Mouse (Mus musculus) frontal cortex, postnatal 10 days (tissue): ENCODE data around the gene Vav2.
A peak's percentile ranks its signal among the peaks of the same experiment; 100 is the strongest.

ENCODE experiments used
- DNase-seq, 2 experiments: peaks; one replicate each; pipeline ENCODE4 v3.0.0; 2022; ENCODE audit warnings: low spot score in 2 of 2, mixed read lengths in 1 of 2

The Vav2 gene

DNA sequence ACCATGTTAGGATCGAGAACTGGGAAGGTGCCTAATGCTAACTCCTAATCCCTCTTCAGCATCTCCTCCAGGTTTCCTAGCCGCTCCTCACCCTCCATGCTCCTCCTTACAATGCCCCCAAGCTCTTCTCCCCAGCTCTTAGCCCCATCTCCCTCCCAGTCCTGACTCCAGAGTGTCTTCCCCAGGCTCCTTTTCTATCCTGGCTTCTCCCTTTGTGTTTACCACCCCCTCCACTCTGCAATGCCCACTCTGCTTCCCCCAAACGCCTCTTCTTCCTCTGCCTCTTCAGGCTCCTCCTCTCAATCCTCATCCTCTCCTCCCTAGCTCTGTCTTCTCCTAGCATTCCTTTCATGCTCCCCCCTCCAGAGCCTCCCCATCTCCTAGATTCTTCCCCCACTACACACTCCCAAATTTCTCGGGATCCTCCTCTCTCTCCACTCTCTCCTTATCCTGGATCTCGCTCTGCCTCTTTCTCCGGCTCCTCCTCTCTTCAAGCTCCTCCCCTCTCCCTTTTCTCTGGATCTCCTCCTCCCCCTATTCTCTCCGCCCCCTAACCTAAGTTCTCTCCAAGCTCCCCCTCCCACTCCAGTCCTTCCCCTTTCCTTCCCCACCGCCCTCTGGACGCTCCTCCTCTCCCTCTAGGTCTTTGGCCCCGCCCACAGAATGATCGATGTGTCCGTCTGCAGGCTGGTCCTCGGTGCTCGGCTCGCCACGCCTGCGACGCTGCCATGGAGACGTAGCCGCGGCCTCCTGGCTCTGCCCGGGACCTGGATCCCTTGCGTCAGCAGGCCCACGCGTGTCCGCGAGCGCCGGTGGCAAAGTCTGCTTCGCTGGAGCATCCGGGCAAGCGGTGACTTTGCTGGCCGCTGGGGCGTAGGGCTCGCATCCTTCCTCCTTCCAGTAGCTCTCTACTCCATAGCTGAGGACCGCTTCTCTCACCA lies 15.2 kb upstream of the Vav2 start, which contains the start of gene Brd3os:
Gene Brd3os, plus strand, starts transcription at position 558 of the 941 bp plus-strand sequence.
- DNase-seq: peak; percentile 94 to 95

GRCm38 (mm10) chr2:27438281-27438680 lies 11.4 kb upstream of the Vav2 start:
- DNase-seq: no peak

DNA sequence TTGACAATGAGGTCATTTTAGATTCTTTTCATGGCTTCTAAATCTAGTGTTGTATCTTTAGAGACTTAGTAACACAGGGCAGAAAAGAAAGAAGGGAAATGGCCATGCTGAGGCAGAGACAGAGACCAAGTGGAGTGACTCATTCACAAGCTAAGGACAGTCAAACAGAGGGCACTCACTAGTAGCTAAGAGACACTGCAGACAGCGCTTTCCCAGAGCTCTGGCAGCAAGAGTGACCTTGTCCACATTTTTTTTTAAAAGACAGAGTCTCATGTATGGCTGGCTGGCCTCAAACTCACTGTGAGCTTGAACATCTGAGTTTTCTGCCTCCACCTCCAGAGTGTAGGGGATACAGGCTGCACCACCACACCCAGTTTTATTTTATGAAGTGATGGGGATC lies 11.0 kb upstream of the Vav2 start:
- no peak for DNase-seq

DNA sequence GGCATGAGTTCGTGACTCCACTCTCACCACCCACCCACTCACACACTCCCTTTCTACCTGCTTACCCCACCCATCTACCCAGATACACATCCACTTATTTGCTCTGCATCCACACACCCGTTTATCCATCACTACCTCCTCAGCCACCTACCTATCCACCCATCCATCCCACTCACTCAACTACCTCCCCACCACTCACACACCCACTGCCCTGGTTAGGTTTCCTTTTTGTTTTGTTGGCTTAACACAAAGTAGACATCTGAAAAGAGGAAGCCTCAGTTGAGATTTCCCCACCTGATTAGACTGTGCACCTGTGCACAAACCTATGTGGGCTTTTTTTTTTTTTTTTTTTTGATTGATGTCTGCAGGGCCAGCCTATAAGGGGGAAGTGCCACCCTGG lies 5.8 kb upstream of the Vav2 start:
- DNase-seq: no peak

- DNase-seq: peak; percentile 51 to 55
These were observed 3.8 kb upstream of the Vav2 start for GRCm38 (mm10) chr2:27430621-27431020.

DNA sequence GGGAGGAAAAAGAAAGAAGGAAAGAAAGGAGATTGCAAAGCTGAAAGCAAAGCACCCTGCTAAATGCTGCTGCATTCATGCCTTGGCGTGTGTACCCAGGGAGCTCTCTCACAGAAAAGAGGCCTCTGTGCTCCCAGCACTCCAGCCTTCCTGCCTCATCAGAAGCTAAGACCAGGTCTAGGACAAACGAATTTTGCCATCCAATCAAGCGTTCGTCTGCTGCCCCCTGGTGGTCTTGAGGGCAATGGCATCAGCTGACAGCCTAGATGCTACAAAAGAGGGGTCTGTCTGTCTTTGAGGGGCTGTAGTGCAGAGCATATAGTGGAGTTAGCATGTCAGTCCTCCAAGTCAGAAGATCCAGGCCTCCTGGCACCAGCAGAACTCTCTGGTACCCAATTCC lies 1.2 kb upstream of the Vav2 start:
- DNase-seq: peak; percentile 71 to 83

DNA sequence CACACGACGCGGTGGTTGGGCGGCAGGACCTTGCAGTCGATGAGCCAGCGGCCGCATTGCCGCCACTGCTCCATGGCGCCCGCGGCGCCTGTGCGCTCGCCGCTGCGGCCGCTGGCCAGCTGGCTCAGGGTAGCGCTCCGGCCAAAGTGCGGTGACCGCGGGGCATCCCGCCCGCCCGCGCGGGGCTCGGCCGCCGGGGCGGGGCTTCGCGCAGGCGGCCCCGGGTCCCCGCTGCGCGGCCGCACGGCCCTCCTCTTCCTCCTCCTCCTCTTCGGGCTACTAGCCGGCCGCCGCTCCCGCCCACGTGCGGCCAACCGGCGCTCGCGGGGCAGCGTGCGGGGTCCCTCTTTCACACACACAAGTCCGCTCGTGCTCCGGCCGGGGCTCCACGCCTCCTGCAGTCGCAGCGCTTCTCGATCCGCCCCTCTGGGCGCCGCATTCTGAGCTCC lies 403 bp downstream of the Vav2 start:
- DNase-seq: peak in 1 of 2 experiments; percentile 37

DNA sequence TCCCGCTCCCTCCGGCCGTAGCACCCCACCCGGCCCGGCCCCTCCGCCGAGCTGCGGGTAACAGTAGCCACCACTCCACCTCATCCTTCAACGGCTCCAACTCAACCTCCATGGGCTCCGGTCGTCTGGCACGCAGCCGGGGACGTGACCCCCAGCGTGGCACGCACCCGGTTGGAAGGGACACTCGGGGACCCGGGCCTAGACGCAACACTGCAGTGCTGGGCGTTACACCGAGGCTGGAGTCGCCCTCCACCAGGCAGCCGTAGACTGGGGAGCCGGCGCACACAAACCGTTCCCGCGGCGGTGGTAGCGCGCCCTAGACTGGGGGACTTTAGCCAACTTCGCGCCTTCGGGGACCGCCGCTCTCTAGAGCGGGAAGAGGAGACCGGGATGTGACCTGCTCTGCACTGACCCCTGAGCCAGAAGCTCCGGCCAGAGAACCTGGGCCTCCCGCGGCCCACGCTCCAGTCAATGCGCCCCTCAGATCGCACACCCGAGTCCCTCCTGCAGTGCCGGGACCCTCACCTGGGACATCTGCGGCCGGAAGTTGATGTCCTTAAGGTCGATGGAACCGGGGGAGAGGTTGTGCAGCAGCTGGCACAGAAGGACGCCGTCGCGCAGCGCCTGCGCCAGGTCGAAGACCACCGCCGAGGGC lies 955 bp downstream of the Vav2 start:
- peak in 1 of 2 experiments; percentile 41 for DNase-seq

DNA sequence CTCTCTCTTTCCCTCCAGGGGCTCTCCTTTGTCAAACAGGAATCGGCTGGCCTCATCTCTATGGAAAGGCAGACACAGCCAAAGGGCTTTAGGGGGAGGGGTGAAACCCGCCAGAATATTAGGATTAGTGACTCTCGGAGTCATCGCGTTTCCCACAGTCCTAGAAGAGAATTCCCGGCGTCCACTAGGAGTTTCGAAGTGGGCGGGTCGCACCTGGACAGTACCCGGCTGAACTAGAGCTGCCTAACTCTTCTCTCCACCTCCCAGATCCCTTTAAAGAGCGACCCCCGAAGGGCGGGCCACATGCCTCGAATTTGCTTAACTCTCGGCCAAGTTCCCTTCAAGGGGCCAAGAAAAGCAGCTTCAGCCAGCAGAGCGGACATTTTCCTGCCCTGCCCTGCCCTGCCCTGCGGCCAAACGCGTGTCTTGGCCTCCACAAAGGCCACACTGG lies 1.6 kb downstream of the Vav2 start:
- DNase-seq: no peak

DNA sequence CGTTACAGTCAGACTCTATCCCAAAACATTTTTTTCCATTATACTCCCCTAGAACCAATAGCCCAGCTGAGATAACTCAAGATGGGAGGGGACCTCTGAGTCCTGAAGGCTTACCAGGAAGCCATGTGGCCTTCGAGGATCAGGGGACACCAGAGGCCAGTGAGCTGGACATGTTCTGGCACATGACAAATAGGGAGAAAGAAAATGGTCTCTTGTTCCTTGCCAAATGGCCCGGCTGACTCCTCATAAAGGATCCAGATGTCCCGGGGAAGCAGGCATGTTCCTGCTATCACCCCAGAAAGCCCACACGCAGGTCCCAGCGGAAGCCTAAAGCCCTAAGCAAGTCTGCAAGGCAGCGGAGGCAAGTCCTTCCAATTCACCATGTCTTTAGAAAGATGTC lies 3.2 kb downstream of the Vav2 start:
- no peak for DNase-seq

DNA sequence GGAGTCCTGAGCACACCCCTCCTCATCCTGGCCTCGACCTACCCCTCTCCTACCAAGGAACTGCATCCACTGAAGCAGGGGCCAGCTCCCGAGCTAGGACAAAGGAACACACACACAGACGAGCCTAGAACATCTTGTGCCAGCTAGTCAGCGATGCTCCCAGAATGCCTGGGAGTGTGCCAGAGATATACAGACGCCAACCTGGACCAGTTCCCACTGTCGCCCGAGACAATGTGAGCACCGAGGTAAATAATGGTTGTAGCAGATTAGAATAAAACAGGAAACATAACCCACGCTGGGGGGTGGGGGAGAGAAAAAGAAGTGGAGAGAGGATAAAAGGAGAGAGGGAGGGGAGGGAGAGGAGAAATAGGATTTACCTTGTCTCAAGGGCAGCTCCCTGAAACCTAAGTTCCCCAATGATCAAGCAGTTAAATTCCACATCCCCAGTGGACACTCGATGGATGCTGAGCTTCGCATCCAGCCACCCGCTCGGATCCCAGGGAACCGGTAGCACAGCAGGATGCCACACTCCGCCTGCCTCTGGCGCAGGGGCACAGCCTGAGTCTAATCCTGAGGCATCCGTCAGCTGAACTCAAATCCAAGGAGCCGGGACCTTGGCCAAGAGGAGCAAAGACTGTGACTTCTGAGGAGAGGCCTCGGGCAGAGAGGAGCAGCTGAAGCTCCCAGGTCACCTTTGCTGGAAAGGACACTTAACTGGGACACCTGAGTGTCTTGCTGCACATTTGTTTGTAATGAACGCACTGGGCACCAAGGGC lies 5.4 kb downstream of the Vav2 start:
- no peak for DNase-seq

- no peak for DNase-seq
These were observed 8.2 kb downstream of the Vav2 start for GRCm38 (mm10) chr2:27418577-27419070.

GRCm38 (mm10) chr2:27417648-27418153 lies 9.1 kb downstream of the Vav2 start:
- DNase-seq: no peak

DNA sequence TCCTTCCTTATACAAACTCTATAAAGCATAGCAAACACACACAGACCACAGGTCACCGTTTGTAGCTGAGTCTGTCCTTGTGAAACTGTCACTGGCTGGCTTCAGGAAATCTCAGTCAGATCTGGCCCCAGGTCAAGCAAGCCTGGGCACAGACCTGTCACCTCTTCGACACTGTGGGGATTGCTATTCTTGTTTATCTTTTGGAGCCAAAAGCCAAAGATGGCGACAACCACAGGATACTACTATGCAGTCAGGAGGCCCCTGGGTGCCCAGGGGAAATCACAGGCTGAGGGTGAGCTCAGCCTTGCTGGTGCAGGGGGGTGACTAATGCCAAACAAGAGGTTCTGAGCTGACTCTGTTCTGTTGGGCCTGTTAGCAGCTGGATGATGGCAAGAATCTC lies 10.4 kb downstream of the Vav2 start:
- no peak for DNase-seq

DNA sequence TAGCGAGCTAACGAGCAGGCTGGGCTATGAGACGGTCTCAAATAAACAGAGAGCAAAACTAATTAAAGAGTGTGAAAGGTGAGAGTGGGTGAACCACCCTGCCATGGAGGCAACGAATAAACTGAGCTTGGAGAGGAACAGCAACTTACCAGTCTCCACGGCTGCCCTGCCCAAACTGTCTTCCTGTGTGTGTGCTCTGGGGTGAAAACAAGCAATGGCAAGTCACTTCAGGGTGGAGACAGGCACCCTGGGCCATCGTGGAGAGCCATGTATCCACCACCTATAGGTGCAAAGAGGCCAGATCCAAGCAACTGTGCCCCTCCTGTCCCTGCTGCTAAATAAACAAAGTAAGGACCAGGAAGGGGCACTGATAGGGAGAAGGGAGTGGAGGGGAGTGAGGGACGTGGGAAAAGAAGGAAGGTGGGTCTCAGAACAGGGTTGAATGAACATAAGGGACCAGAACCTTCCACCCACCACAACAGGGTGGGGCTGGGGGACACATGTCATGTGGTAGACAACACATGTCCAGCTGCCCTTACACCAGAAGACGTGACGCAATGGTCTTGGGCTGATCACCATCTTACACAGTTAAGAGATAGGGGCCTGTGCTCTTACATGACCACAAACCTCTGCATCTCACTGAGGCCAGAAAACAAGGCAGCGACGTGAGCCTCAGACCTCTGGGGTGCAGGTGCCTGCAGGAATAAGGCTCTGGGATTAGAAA lies 11.6 kb downstream of the Vav2 start:
- no peak for DNase-seq

- no peak for DNase-seq
These were observed 12.7 kb downstream of the Vav2 start for GRCm38 (mm10) chr2:27413936-27414657.

GRCm38 (mm10) chr2:27413582-27413935 lies 13.3 kb downstream of the Vav2 start:
- no peak for DNase-seq

GRCm38 (mm10) chr2:27412245-27412800 lies 14.5 kb downstream of the Vav2 start:
- no peak for DNase-seq

GRCm38 (mm10) chr2:27411688-27412174 lies 15.1 kb downstream of the Vav2 start:
- no peak for DNase-seq
